Mouse (Mus musculus): ENCODE results near the gene Brd7. TPM values are rescaled to one million over a fixed set of nuclear protein-coding genes. Genes with fewer than 3 reads are reported as not detected.

Brd7 gene
- polyA plus RNA-seq, 1 experiment: 20.9 TPM

DNA sequence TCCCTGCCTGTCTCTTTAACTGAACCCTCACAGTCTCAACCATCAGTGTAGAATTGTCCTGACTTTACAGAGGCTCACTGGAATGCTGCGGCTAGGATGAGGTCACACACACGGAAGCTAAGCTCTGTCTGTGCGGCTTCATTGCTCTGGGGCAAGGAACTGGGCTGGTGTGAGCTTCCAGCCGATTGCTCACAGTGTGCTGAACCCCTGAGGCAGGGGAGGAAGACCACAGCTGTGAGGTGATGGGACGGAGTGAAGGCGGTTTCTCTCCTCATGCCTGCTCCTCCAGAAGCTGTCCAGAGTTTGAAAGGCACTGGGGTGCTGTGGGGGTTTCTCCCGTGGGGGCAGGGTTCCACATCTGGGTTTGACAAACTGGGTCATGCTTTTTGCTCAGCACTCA, 77.3 kb downstream of the Brd7 start:
- Histone ChIP-seq H3K9me3 (ENCODE audit: control insufficient read depth, low read length) (no peaks in the 10 kb centered on the region), H3K27me3 (ENCODE audit: control insufficient read depth) (no peaks in the 10 kb centered on the region), H3K4me3 (replicated peaks) (no peak overlapping the region), H3K4me1 (ENCODE audit: control insufficient read depth) (peaks cover 70% of the 10 kb centered on the region), H3K36me3 (ENCODE audit: control insufficient read depth) (peaks cover 5% of the 10 kb centered on the region)
- TF ChIP-seq GATA1 (IDR thresholded peaks at IDR 0.05; ENCODE audit: low read length) (no peak), TAL1 (IDR thresholded peaks at IDR 0.05; ENCODE audit: low read length) (no peak)

DNA sequence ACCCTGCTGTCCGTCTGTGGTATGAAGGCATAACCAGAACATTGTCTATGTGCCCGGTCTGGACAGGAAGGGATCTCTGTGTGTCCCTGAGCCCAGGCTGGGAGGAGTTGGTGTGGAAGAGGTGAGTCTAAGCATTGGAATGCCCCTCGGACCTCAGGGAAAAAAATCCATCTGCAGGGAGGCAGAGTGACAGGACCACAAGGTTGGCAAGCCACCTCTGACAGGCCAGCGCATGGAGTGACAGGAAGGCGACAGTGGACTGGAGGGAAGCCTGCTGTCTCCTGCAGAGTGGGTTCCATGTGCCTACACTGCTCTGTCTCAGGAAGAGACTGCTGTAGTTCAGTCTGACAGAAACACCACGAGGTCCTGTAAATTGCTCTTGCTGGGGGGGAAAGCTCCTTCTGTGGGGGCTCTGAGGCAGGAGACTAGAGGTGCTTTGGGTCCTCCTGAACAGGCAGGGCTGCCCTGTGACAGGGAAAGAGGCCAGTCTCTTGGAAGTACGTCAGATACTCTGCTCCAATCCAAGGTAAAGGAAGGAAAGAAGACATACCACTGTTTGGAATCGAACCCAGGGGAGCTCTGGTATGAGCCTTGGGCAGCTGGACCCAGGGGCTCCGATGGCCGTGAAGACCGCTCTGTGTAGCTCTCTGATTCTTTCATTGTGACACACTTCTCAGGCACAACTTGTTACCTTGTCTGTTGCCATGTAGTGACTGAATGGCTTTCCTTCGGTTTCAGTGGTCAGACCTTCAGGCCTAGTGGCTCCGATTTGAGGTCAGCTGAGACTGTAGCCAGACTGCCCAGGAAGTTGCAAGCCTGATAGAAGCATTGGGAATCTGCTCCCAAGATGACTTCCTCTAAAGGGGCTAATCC, 78.5 kb downstream of the Brd7 start:
- Histone ChIP-seq H3K4me3 (replicated peaks) (no peak overlapping the region), H3K36me3 (ENCODE audit: control insufficient read depth) (peaks cover 5% of the 10 kb centered on the region), H3K4me1 (ENCODE audit: control insufficient read depth) (peaks cover 71% of the 10 kb centered on the region), H3K9me3 (ENCODE audit: control insufficient read depth, low read length) (no peaks in the 10 kb centered on the region), H3K27me3 (ENCODE audit: control insufficient read depth) (no peaks in the 10 kb centered on the region)
- TF ChIP-seq GATA1 (IDR thresholded peaks at IDR 0.05; ENCODE audit: low read length) (no peak), TAL1 (IDR thresholded peaks at IDR 0.05; ENCODE audit: low read length) (no peak)

DNA sequence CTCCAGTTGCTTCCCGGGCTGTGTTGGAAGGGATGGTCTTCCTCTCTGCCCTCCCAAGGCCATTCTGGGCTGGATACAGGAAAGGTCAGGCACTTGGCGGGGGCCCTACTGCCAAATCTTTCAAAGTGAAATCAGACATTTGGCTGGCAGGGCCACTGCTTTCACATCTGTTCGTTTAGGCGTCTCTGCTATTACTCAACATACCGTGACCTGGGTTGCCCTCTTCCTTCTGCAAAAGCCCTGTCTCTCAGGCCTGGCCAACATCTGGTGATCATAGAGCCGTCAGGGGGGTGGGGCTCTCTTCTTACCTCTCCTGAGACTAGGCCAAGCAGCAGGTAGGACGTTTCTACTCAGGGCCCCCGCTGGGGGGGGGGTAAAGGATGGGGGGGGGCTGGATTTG, 79.3 kb downstream of the Brd7 start:
- peaks cover 70% of the 10 kb centered on the region for H3K4me1 ChIP-seq (ENCODE audit: control insufficient read depth)
- peaks cover 5% of the 10 kb centered on the region for H3K36me3 ChIP-seq (ENCODE audit: control insufficient read depth)
- no peaks in the 10 kb centered on the region for H3K27me3 ChIP-seq (ENCODE audit: control insufficient read depth)
- H3K4me3 ChIP-seq (replicated peaks): no peak overlapping the region
- H3K9me3 ChIP-seq (ENCODE audit: control insufficient read depth, low read length): no peaks in the 10 kb centered on the region
- TF ChIP-seq TAL1 (IDR thresholded peaks at IDR 0.05; ENCODE audit: low read length) (no peak), GATA1 (IDR thresholded peaks at IDR 0.05; ENCODE audit: low read length) (no peak)

Other genes with a start within 250 kb of the Brd7 start
- gene Cnep1r1, start 243.4 kb downstream of the Brd7 start, polyA plus RNA-seq (2012): 0.82 and 0.98 TPM in 2 replicates
- gene Heatr3, start 224.3 kb downstream of the Brd7 start, polyA plus RNA-seq (2012): 0.11 and 0.15 TPM in 2 replicates
- gene Tent4b, start 163.0 kb downstream of the Brd7 start, polyA plus RNA-seq (2012): 0.27 and 0.56 TPM in 2 replicates
- gene Adcy7, start 89.8 kb downstream of the Brd7 start, polyA plus RNA-seq (2012): 1.1 and 1.6 TPM in 2 replicates
- gene Nkd1, start 159.2 kb upstream of the Brd7 start, polyA plus RNA-seq (2012): not detected in 2 replicates

Data from erythroblast, embryonic 14.5 days (primary cell).